Mouse (Mus musculus): ENCODE results near the gene Krtap4-1.

- TF ChIP-seq CTCF (IDR thresholded peaks at IDR 0.05; ENCODE audit: low read depth, low read length) (no peak), POLR2A (IDR thresholded peaks at IDR 0.05; ENCODE audit: borderline replicate concordance, low read depth, low read length) (no peak)
Measured at GRCm38 (mm10) chr11:99640926-99641325, 12.9 kb upstream of the Krtap4-1 start.
